Mouse (Mus musculus) neural tube, embryonic 13.5 days (tissue): ENCODE data around the gene Krtap9-3. TPM values are rescaled to one million over a fixed set of nuclear protein-coding genes. Genes with fewer than 3 reads are reported as not detected.
"Not testable (repeated sequence)": the region's sequence is repeated elsewhere in the genome, so short reads cannot be mapped to it uniquely, and the experiment has no call there.

Experiments
- ATAC-seq: fragments of 200-750 bp; cut with Nextera tagmentation; 2 replicates; pipeline ENCODE4 v1.8.0; 2017; ENCODE audit warnings: low read depth, mild to moderate bottlenecking, moderate TSS enrichment, moderate library complexity
- H3K27ac ChIP-seq: fragments of 300-500 bp; sonication (generic); replicated peaks from 2 replicates; pipeline ENCODE4 v1.5.1; 2015; ENCODE audit warnings: moderate library complexity, mild to moderate bottlenecking, inconsistent platforms
- H3K27me3 ChIP-seq: fragments of 300-500 bp; sonication (generic); 2 replicates; pipeline ENCODE4 v1.6.1; 2015; ENCODE audit warnings: mild to moderate bottlenecking, inconsistent platforms
- H3K36me3 ChIP-seq: fragments of 300-500 bp; sonication (generic); 2 replicates; pipeline ENCODE4 v1.6.1; 2015; ENCODE audit warnings: mild to moderate bottlenecking, inconsistent platforms
- H3K4me1 ChIP-seq: fragments of 300-500 bp; sonication (generic); replicated peaks from 2 replicates; pipeline ENCODE4 v1.6.1; 2015; ENCODE audit warnings: inconsistent platforms
- H3K4me2 ChIP-seq: fragments of 300-500 bp; sonication (generic); 2 replicates; pipeline ENCODE4 v1.6.1; 2015; ENCODE audit warnings: inconsistent platforms, mild to moderate bottlenecking, moderate library complexity
- H3K4me3 ChIP-seq: fragments of 300-500 bp; sonication (generic); 2 replicates; pipeline ENCODE4 v1.5.1; 2015; ENCODE audit warnings: mild to moderate bottlenecking, inconsistent platforms
- H3K9ac ChIP-seq: fragments of 300-500 bp; sonication (generic); 2 replicates; pipeline ENCODE4 v1.6.1; 2015; ENCODE audit warnings: moderate library complexity, mild to moderate bottlenecking, inconsistent platforms
- H3K9me3 ChIP-seq: fragments of 300-500 bp; sonication (generic); 2 replicates; pipeline ENCODE4 v1.6.1; 2016; ENCODE audit warnings: inconsistent platforms
- WGBS: fragments of 180-500 bp; shearing (Covaris S2); methylation state at CpG from one replicate; pipeline ENCODE4 v1.1.7; 2015; 5-methylcytosine and 5-hydroxymethylcytosine counted together
- polyA plus RNA-seq: library from polyadenylated mRNA; unstranded; fragments of >200 nt; fragmentation: Nextera tagmentation; extraction: Ambion mirVana; gene quantifications from 2 replicates; pipeline ENCODE4 v1.2.1, GENCODE M21; 2015

Krtap9-3 gene
- not detected in 2 replicates for polyA plus RNA-seq

- not testable (repeated sequence) for H3K27me3 ChIP-seq, H3K27ac ChIP-seq, H3K9ac ChIP-seq, ATAC-seq, H3K4me1 ChIP-seq, H3K4me2 ChIP-seq, H3K36me3 ChIP-seq, H3K4me3 ChIP-seq, H3K9me3 ChIP-seq
- WGBS: 81% methylated on average over 6 of the region's 6 CpGs
Measured at GRCm38 (mm10) chr11:99597742-99598141, at the start of gene Krtap9-3. TSS of gene Krtap9-3 (minus strand) at chr11:99598105.

GRCm38 (mm10) chr11:99646444-99646843 lies 48.5 kb upstream of the Krtap9-3 start:
- Histone ChIP-seq H3K4me2 (no peak overlapping the region), H3K9me3 (no peaks in the 10 kb centered on the region), H3K9ac (no peak overlapping the region), H3K4me1 (no peaks in the 10 kb centered on the region), H3K36me3 (no peaks in the 10 kb centered on the region), H3K27me3 (no peaks in the 10 kb centered on the region), H3K27ac (no peak overlapping the region), H3K4me3 (no peak overlapping the region)
- ATAC-seq: no peak
- WGBS: 90% methylated on average over 15 of the region's 15 CpGs

GRCm38 (mm10) chr11:99644351-99644750 lies 46.4 kb upstream of the Krtap9-3 start:
- H3K4me2 ChIP-seq: no peak overlapping the region
- ATAC-seq: no peak
- H3K36me3 ChIP-seq: no peaks in the 10 kb centered on the region
- H3K9me3 ChIP-seq: no peaks in the 10 kb centered on the region
- H3K27me3 ChIP-seq: no peaks in the 10 kb centered on the region
- no peak overlapping the region for H3K9ac ChIP-seq
- H3K4me3 ChIP-seq: no peak overlapping the region
- no peak overlapping the region for H3K27ac ChIP-seq
- H3K4me1 ChIP-seq: no peaks in the 10 kb centered on the region
- WGBS: 60% methylated on average over 3 of the region's 3 CpGs

- H3K36me3 ChIP-seq, H3K4me3 ChIP-seq, H3K4me2 ChIP-seq, H3K4me1 ChIP-seq, H3K27ac ChIP-seq, H3K9me3 ChIP-seq, H3K9ac ChIP-seq, H3K27me3 ChIP-seq, ATAC-seq: not testable (repeated sequence)
- 83% methylated on average over 9 of the region's 9 CpGs for WGBS
Measured at GRCm38 (mm10) chr11:99643635-99644139, 45.8 kb upstream of the Krtap9-3 start, which contains the start of gene Krtap4-7. TSS of gene Krtap4-7 (minus strand) at chr11:99644089.

GRCm38 (mm10) chr11:99640926-99641325 lies 43.0 kb upstream of the Krtap9-3 start:
- no peak overlapping the region for H3K4me3 ChIP-seq
- no peak overlapping the region for H3K9ac ChIP-seq
- no peak for ATAC-seq
- whole genome bisulfite sequencing: 42% methylated on average over 1 of the region's 1 CpGs
- H3K27me3 ChIP-seq: no peaks in the 10 kb centered on the region
- H3K4me1 ChIP-seq: no peaks in the 10 kb centered on the region
- no peak overlapping the region for H3K4me2 ChIP-seq
- no peak overlapping the region for H3K27ac ChIP-seq
- no peaks in the 10 kb centered on the region for H3K36me3 ChIP-seq
- H3K9me3 ChIP-seq: no peaks in the 10 kb centered on the region

GRCm38 (mm10) chr11:99637086-99637485 lies 39.2 kb upstream of the Krtap9-3 start:
- no peak for ATAC-seq
- 77% methylated on average over 1 of the region's 1 CpGs for WGBS

GRCm38 (mm10) chr11:99634653-99635134 lies 36.8 kb upstream of the Krtap9-3 start, which contains the start of gene Krtap4-2:
TSS of gene Krtap4-2 (minus strand) at chr11:99635084.
- Histone ChIP-seq H3K27me3 (no peaks in the 10 kb centered on the region), H3K27ac (no peak within 1 kb of the TSS), H3K9me3 (no peaks in the 10 kb centered on the region), H3K9ac (no peak within 1 kb of the TSS), H3K4me3 (no peak within 1 kb of the TSS), H3K4me1 (no peaks in the 10 kb centered on the region), H3K36me3 (no peaks in the 10 kb centered on the region), H3K4me2 (no peak within 1 kb of the TSS)
- ATAC-seq: no peak
- WGBS: 43% methylated on average over 8 of the region's 8 CpGs

More at GRCm38 (mm10) chr11:99637086-99637485, 39.2 kb upstream of the Krtap9-3 start:
- H3K27ac ChIP-seq: no peak overlapping the region
- no peaks in the 10 kb centered on the region for H3K36me3 ChIP-seq
- no peaks in the 10 kb centered on the region for H3K9me3 ChIP-seq
- H3K9ac ChIP-seq: no peak overlapping the region
- H3K27me3 ChIP-seq: no peaks in the 10 kb centered on the region
- H3K4me2 ChIP-seq: no peak overlapping the region
- H3K4me1 ChIP-seq: no peaks in the 10 kb centered on the region
- H3K4me3 ChIP-seq: no peak overlapping the region

GRCm38 (mm10) chr11:99633293-99633692 lies 35.4 kb upstream of the Krtap9-3 start:
- H3K36me3 ChIP-seq: no peaks in the 10 kb centered on the region
- no peak for ATAC-seq

GRCm38 (mm10) chr11:99630890-99631289 lies 33.0 kb upstream of the Krtap9-3 start:
- H3K4me2 ChIP-seq: no peak overlapping the region
- no peak overlapping the region for H3K27ac ChIP-seq
- H3K9me3 ChIP-seq: no peaks in the 10 kb centered on the region
- H3K9ac ChIP-seq: no peak overlapping the region
- no peaks in the 10 kb centered on the region for H3K4me1 ChIP-seq
- ATAC-seq: no peak
- 82% methylated on average over 3 of the region's 3 CpGs for WGBS
- H3K27me3 ChIP-seq: no peaks in the 10 kb centered on the region
- H3K4me3 ChIP-seq: no peak overlapping the region
- H3K36me3 ChIP-seq: no peaks in the 10 kb centered on the region

More at GRCm38 (mm10) chr11:99633293-99633692, 35.4 kb upstream of the Krtap9-3 start:
- no peak overlapping the region for H3K27ac ChIP-seq
- no peaks in the 10 kb centered on the region for H3K27me3 ChIP-seq
- H3K4me2 ChIP-seq: no peak overlapping the region
- no peaks in the 10 kb centered on the region for H3K9me3 ChIP-seq
- no peak overlapping the region for H3K4me3 ChIP-seq
- H3K9ac ChIP-seq: no peak overlapping the region
- 79% methylated on average over 2 of the region's 2 CpGs for WGBS
- no peaks in the 10 kb centered on the region for H3K4me1 ChIP-seq

- no peak for ATAC-seq
- Histone ChIP-seq H3K27ac (no peak within 1 kb of the TSS), H3K27me3 (no peaks in the 10 kb centered on the region), H3K4me1 (no peaks in the 10 kb centered on the region), H3K4me3 (no peak within 1 kb of the TSS), H3K4me2 (no peak within 1 kb of the TSS), H3K9ac (no peak within 1 kb of the TSS), H3K36me3 (no peaks in the 10 kb centered on the region), H3K9me3 (no peaks in the 10 kb centered on the region)
- WGBS: 86% methylated on average over 4 of the region's 4 CpGs
Measured at GRCm38 (mm10) chr11:99628138-99628537, 30.2 kb upstream of the Krtap9-3 start, which contains the start of gene Krtap4-1. TSS of gene Krtap4-1 (minus strand) at chr11:99628238.

- Histone ChIP-seq H3K36me3 (no peaks in the 10 kb centered on the region), H3K9ac (no peak within 1 kb of the TSS), H3K4me2 (no peak within 1 kb of the TSS), H3K9me3 (no peaks in the 10 kb centered on the region), H3K4me1 (no peaks in the 10 kb centered on the region), H3K4me3 (no peak within 1 kb of the TSS), H3K27ac (no peak within 1 kb of the TSS), H3K27me3 (no peaks in the 10 kb centered on the region)
- WGBS: 91% methylated on average over 2 of the region's 2 CpGs
- no peak for ATAC-seq
Measured at GRCm38 (mm10) chr11:99620335-99620734, 22.4 kb upstream of the Krtap9-3 start, which contains the start of gene Gm11562. TSS of gene Gm11562 (minus strand) at chr11:99620435.

GRCm38 (mm10) chr11:99614796-99615363 lies 17.0 kb upstream of the Krtap9-3 start, which contains the start of gene Krtap2-4:
TSS of gene Krtap2-4 (minus strand) at chr11:99614846.
- Histone ChIP-seq H3K4me3 (no peak within 1 kb of the TSS), H3K9ac (no peak within 1 kb of the TSS), H3K4me1 (no peaks in the 10 kb centered on the region), H3K4me2 (no peak within 1 kb of the TSS), H3K27me3 (no peaks in the 10 kb centered on the region), H3K36me3 (no peaks in the 10 kb centered on the region), H3K27ac (no peak within 1 kb of the TSS), H3K9me3 (no peaks in the 10 kb centered on the region)
- ATAC-seq: no peak
- 62% methylated on average over 3 of the region's 3 CpGs for WGBS
